Mouse (Mus musculus) forebrain, embryonic 11.5 days (tissue): ENCODE data around the gene 1600012H06Rik. TPM values are rescaled to one million over a fixed set of nuclear protein-coding genes. Genes with fewer than 3 reads are reported as not detected.
"Not testable (repeated sequence)": the region's sequence is repeated elsewhere in the genome, so short reads cannot be mapped to it uniquely, and the experiment has no call there.

Experiments
- ATAC-seq: fragments of 200-750 bp; cut with Nextera tagmentation; replicated peaks from 2 replicates; pipeline ENCODE4 v1.8.0; 2017; ENCODE audit warnings: moderate TSS enrichment; ENCODE audit not compliant: low FRiP score
- DNase-seq: peaks from one replicate; pipeline ENCODE4 v3.0.0-alpha.2; 2017; ENCODE audit warnings: low spot score
- H3K27ac ChIP-seq: fragments of 300-500 bp; sonication (generic); 2 replicates; pipeline ENCODE4 v1.5.1; 2014; ENCODE audit warnings: low read depth, low read length
- H3K27me3 ChIP-seq: fragments of 300-500 bp; sonication (generic); 2 replicates; pipeline ENCODE4 v1.6.1; 2014; ENCODE audit warnings: mild to moderate bottlenecking, low read length, mixed read lengths; ENCODE audit not compliant: control insufficient read depth, insufficient read depth
- H3K36me3 ChIP-seq: fragments of 300-500 bp; sonication (generic); 2 replicates; pipeline ENCODE4 v1.6.1; 2014; ENCODE audit warnings: mild to moderate bottlenecking, low read length, moderate library complexity, mixed read lengths; ENCODE audit not compliant: control insufficient read depth, insufficient read depth
- H3K4me1 ChIP-seq: fragments of 300-500 bp; sonication (generic); replicated peaks from 2 replicates; pipeline ENCODE4 v1.6.1; 2014; ENCODE audit warnings: low read length, mixed read lengths; ENCODE audit not compliant: control insufficient read depth, insufficient read depth
- H3K4me2 ChIP-seq: fragments of 300-500 bp; sonication (generic); 2 replicates; pipeline ENCODE4 v1.6.1; 2014; ENCODE audit warnings: low read depth, mild to moderate bottlenecking, low read length, moderate library complexity, mixed read lengths; ENCODE audit not compliant: severe bottlenecking
- H3K4me3 ChIP-seq: fragments of 300-500 bp; sonication (generic); 2 replicates; pipeline ENCODE4 v1.5.1; 2014; ENCODE audit warnings: low read depth, low read length
- H3K9ac ChIP-seq: fragments of 300-500 bp; sonication (generic); 2 replicates; pipeline ENCODE4 v1.6.1; 2014; ENCODE audit warnings: low read length
- H3K9me3 ChIP-seq: fragments of 300-500 bp; sonication (generic); 2 replicates; pipeline ENCODE4 v1.6.1; 2016; ENCODE audit warnings: low read length, mixed read lengths; ENCODE audit not compliant: control insufficient read depth
- WGBS: fragments of 180-500 bp; shearing (Covaris S2); extraction: QIAGEN DNeasy Blood & Tissue Kit; methylation state at CpG from one replicate; pipeline ENCODE4 v1.1.7; 2014; 5-methylcytosine and 5-hydroxymethylcytosine counted together
- polyA plus RNA-seq: library from polyadenylated mRNA; unstranded; fragments of >200 nt; fragmentation: Nextera tagmentation; extraction: Ambion mirVana; gene quantifications from 2 replicates; pipeline ENCODE4 v1.2.1, GENCODE M21; 2014

The 1600012H06Rik gene
- polyA plus RNA-seq, result 29.5 and 32.4 TPM in 2 replicates

DNA sequence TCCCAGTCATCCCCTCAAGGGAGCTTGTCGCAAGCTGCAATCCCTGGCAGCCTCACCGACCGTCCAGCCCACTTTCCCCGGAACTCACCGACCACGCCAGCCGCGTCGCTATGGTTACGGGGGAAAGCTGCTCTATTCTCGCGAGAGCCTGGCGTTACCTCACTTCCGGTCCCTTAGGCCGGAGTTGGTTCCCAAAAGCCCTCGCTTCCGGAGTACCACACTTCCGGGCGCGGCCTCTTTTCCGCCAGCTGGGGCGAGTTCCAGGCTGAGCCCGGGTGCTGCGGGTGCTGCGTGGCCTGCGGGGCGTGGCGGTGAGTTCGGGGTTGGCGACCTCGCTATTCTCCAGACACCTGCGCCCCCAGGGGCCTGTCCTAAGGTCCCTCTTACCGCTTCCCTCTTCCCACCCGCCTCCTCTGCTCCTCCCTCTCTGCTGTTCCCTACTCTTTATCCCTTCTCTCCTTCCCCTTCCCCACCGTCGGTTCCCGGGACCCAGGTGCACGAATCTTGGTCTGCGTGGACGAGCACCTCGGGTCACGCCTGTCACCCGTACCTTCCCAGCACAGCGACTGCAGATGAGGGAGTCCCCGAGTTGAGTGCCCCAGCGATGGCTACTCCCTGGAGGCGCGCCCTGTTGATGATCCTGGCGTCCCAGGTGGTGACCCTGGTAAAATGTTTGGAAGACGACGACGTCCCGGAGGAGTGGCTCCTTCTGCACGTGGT lies at the start of gene 1600012H06Rik, which contains the start of gene Wdr27:
Gene 1600012H06Rik, plus strand, starts transcription at position 176 of the 720 bp plus-strand sequence.
Gene Wdr27, minus strand, starts transcription at position 150 of the 720 bp plus-strand sequence.
- under 1% methylated on average over 54 of the region's 54 CpGs for WGBS
- peaks cover 7% of the 10 kb centered on the region; the same call in 1 of the 2 replicates for H3K4me1 ChIP-seq
- 0 out of 2 replicates have a peak within 1 kb of the TSS, but pooled peaks have one; percentile 25 for H3K27ac ChIP-seq
- peak; percentile 98 for ATAC-seq
- H3K27me3 ChIP-seq, result no peaks in the 10 kb centered on the region
- peaks cover 2% of the 10 kb centered on the region; the same call in 1 of the 2 replicates for H3K36me3 ChIP-seq
- peak within 1 kb of the TSS; percentile 66 for H3K4me3 ChIP-seq
- H3K4me2 ChIP-seq, result peak within 1 kb of the TSS; percentile 96
- H3K9ac ChIP-seq, result peak within 1 kb of the TSS; percentile 70
- DNase-seq, result peak; percentile 99
- no peaks in the 10 kb centered on the region for H3K9me3 ChIP-seq

DNA sequence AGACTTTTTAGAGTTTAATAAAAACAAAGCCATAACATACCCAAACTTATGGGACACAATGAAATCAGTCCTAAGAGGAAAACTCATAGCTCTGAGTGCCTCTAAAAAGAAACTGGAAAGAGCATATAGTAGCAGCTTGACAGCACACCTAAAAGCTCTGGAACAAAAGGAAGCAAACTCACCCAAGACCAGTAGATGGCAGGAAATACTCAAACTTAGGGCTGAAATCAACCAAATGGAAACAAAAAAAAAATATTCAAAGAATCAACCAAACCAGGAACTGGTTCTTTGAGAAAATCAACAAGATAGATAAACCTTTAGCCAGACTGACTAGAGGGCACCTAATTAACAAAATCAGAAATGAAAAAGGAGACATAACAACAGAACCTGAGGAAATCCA lies 47.9 kb upstream of the 1600012H06Rik start:
- ATAC-seq, H3K4me1 ChIP-seq, DNase-seq, H3K36me3 ChIP-seq, H3K9me3 ChIP-seq, H3K4me3 ChIP-seq, H3K9ac ChIP-seq, H3K4me2 ChIP-seq, H3K27ac ChIP-seq, H3K27me3 ChIP-seq: not testable (repeated sequence)

DNA sequence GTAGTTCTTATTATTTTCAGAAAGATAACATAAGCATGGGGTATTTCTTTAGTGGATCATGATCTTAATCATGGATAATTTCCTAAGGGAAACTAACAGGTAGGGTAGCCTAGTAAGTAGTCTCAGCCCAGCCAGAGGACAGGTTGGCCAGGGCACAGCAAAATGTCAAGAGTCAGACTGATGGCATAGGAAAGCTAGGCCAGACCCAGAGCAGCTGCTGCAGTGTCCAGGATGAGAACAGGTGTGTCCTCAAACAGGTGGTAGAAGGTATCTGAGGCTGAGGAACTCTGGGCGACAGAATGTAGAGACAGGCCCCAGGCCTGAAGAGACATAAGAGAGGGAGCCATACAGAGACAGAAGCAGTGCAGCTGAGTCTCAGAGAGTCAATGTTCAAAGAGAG lies 44.0 kb upstream of the 1600012H06Rik start:
- DNase-seq (no peak), ATAC-seq (no peak)
- Histone ChIP-seq H3K4me3 (no peak overlapping the region), H3K27me3 (no peaks in the 10 kb centered on the region), H3K4me1 (no peaks in the 10 kb centered on the region), H3K9ac (no peak overlapping the region), H3K9me3 (no peaks in the 10 kb centered on the region), H3K36me3 (no peaks in the 10 kb centered on the region), H3K4me2 (no peak overlapping the region), H3K27ac (no peak overlapping the region)
- 77% methylated on average over 1 of the region's 1 CpGs for WGBS

DNA sequence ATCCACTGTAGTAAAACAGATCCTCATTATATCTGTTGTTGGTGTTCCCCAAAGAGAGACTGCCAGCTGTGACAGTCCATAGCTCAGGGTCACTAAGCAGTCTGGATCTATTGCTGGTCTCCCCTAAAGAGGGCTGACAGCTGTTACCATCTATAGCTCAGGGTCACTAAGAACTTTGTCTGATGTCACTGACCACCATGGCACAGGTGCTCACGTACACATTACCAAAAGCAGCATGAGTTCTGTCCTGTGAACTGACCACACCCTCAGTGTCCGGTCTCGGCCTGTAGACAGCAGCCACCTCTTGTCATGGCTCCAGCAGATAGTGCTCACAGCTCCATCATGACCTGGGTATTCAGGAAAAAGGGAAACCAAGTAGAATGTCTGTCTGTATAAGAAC lies 39.8 kb upstream of the 1600012H06Rik start:
- Histone ChIP-seq H3K36me3 (no peaks in the 10 kb centered on the region), H3K4me3 (no peak overlapping the region), H3K4me1 (no peaks in the 10 kb centered on the region), H3K9ac (no peak overlapping the region), H3K27ac (no peak overlapping the region), H3K9me3 (no peaks in the 10 kb centered on the region), H3K27me3 (no peaks in the 10 kb centered on the region), H3K4me2 (no peak overlapping the region)
- ATAC-seq (no peak), DNase-seq (no peak)
- 89% methylated on average over 3 of the region's 3 CpGs for WGBS

DNA sequence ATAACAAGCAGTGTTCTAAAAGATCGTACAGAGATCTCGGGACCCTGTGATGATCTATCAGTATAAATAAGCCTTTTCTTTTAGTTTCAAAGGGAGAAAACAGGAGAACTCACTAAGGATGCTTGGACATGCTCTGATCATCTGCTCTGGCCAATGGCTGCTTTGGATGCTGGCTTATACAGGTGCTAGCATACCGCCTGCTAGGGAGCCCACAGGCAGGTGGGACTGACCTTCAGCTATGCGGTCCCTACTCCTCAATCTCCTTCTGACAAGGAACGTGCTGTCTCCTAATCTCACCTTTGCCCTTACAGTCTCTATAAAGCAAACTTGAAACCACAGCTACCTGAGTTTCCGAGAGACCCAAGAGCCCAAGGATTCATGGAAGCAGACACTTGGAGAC lies 38.8 kb upstream of the 1600012H06Rik start:
- Histone ChIP-seq H3K4me2 (no peak overlapping the region), H3K9me3 (no peaks in the 10 kb centered on the region), H3K27ac (no peak overlapping the region), H3K27me3 (no peaks in the 10 kb centered on the region), H3K9ac (no peak overlapping the region), H3K4me1 (no peaks in the 10 kb centered on the region), H3K36me3 (no peaks in the 10 kb centered on the region), H3K4me3 (no peak overlapping the region)
- DNase-seq, result no peak
- 89% methylated on average over 6 of the region's 6 CpGs for WGBS
- ATAC-seq, result 0 out of 2 replicates have a peak, but pooled peaks have one; percentile 15

DNA sequence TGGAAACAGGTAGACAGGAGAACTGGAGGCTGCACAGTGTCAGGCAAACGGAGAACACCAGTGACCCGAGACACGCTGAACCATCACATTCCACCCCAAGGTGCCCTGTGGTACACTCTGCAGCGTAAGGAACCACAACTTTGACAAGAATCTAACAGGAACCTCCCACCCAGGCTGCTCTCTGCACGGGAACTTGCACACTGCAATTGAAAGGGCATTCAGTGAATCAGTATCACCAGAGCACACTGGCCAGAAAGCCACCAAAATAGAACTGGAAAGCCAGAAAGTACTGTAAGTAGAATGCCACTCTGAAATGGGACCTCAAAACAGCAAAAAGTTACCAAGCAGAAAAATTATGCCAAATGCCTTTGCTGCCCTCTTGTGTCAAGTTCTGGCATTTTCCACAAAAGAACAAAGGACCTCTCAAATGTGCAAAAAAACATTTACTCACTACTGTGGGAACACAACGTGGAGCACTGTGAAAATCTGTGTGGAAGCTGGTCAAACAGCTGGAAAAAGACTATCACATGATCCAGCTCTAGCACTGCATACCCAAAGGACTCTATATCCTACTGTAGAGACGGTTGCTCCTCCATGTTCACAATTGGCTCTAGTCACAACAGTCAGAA lies 38.2 kb upstream of the 1600012H06Rik start:
- Histone ChIP-seq H3K36me3 (no peaks in the 10 kb centered on the region), H3K4me3 (no peak overlapping the region), H3K4me2 (no peak overlapping the region), H3K27ac (no peak overlapping the region), H3K27me3 (no peaks in the 10 kb centered on the region), H3K9me3 (no peaks in the 10 kb centered on the region), H3K4me1 (no peaks in the 10 kb centered on the region), H3K9ac (no peak overlapping the region; the same call in 1 of the 2 replicates)
- 58% methylated on average over 7 of the region's 7 CpGs for WGBS
- DNase-seq, result peak; percentile 73
- ATAC-seq, result peak; percentile 72

DNA sequence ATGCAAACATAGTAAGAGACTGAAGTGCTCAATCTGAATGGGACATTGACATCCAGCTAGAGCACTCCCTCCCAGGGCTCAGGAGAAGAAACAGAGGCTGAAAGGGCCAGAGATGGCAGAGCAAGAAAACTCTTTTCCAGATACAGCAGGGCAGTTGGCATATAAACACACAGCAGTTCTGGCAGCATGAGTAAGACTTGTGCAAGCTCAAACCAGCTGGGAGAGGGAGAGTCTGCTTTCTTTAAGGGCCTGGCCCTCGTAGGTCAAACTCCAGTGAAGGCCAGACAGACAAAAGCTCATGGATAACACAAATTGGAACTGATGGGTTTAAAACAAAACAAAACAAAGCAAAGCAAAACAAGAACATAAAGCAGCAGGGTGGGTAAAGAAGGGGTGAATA lies 36.4 kb upstream of the 1600012H06Rik start:
- no peak overlapping the region for H3K4me3 ChIP-seq
- no peak overlapping the region for H3K27ac ChIP-seq
- H3K9me3 ChIP-seq, result no peaks in the 10 kb centered on the region
- ATAC-seq (no peak), DNase-seq (no peak)
- H3K4me1 ChIP-seq, result no peaks in the 10 kb centered on the region
- WGBS, result 33% methylated on average over 1 of the region's 1 CpGs
- H3K36me3 ChIP-seq, result no peaks in the 10 kb centered on the region
- no peak overlapping the region for H3K9ac ChIP-seq
- no peak overlapping the region for H3K4me2 ChIP-seq
- H3K27me3 ChIP-seq, result no peaks in the 10 kb centered on the region

DNA sequence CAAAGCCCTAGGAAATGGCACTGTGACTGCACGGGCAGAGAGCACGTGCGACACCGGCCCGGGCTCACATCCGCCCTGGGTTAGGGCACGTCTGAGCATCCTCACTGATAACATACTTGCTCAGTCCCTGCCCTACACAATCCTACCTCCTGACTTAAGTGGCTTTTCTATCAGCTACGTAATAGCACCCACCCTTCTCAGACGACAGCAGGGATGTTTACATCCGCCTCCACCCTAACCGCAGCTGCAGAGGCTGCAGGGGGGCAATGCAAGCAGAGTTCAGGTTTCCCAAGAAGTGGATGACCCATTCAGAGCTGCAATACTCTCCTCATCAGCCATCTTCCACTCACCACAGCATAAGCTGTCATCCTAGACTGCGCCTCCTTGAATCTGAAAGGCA lies 35.8 kb upstream of the 1600012H06Rik start:
- Histone ChIP-seq H3K27ac (no peak overlapping the region), H3K27me3 (no peaks in the 10 kb centered on the region), H3K4me3 (no peak overlapping the region), H3K9me3 (no peaks in the 10 kb centered on the region), H3K36me3 (no peaks in the 10 kb centered on the region), H3K9ac (no peak overlapping the region), H3K4me2 (no peak overlapping the region), H3K4me1 (no peaks in the 10 kb centered on the region)
- 84% methylated on average over 12 of the region's 12 CpGs for WGBS
- DNase-seq (no peak), ATAC-seq (no peak)
